Mouse (Mus musculus): ENCODE results near the gene Gabrr2. TPM values are rescaled to one million over a fixed set of nuclear protein-coding genes. Genes with fewer than 3 reads are reported as not detected.

Gene Gabrr2
- total RNA-seq (2023), result 1 to 10 TPM; 5.8 to 8.9 TPM

DNA sequence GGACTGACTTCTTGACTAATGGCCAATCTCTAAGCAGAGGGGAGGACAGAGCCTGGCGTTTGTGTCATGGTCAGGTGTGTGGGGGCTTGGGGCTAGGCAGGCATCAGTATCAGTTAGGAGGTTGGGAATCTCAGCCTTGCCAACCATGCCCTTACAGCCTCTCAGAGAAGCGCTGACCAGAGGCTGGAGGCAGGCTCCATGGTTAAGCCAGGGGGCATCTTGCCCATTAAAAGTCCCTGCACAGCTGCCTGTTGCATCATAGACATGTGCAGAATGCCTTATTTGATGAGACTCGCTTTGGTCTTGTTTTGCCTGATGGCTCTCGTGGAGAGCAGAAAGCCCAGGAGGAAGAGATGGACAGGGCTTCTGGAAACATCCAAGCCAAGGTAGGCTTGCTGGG lies at the start of gene Gabrr2:
Gene Gabrr2, plus strand, starts transcription at position 19 of the 400 bp plus-strand sequence.

DNA sequence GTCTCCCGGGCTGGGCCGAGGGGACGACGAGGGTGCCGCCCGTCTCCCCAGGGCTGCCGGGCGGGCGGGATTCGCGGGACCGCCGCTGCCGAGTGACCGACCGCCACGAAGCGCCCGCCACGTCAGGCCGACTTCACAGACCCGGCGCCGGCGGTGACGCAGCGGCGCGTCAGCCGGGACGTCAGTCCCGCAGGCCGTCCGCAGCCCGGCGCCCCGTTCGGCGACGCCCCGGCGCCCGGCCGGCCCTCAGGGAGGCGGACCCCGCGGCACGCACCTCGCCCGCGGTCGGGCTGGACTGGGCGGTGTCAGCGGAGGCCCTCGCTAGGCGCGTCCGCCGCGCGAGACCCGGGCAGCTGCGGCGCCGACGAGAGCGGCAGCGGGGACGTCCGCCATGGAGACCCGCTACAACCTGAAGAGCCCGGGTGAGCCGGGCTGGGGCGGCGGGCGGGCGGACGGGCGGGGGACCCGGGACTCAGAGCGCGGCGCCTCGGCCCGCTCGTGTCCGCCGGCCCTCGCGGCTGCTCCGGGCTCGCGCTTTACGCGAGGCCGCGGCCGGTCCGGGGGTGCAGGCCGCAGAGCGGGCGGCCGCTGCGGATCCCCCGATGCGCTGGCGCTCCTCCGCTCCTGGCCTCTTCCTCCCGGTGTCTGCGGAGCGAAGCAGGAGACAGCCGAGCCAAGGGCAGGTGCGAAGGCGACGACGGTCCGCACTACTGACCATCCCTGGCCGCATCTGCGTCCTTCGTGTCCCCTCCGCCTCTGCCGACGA lies 31.4 kb upstream of the Gabrr2 start, which contains the start of gene Ube2j1:
Gene Ube2j1, plus strand, starts transcription at position 222 of the 766 bp plus-strand sequence.

DNA sequence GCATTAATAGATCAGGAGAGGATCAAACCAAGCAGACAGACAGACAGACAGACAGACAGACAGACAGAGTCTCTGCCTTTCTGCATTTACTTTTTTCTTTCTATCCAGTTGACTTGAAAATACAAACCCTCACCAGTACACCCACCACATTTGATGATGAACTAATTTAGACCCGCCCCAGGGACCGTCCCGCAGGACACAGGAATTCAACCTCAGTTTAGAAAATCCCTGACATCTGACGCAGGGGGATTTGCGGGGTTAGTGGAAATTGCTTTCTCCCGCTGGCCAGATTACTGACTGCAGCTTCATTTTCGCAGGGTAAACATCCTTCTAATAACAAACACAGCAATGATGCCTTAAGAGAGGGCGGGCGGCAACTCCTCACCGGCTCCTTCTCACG lies 69.4 kb downstream of the Gabrr2 start, which contains the start of gene Gabrr1:
Gene Gabrr1, plus strand, starts transcription at position 301 of the 400 bp plus-strand sequence.

Other genes starting within 250 kb of the Gabrr2 start
- gene Ankrd6, start 112.2 kb upstream of the Gabrr2 start, total RNA-seq (2023), result 1 to 10 TPM; 3.7 to 4.5 TPM
- 1 to 10 TPM; 4.8 to 5.7 TPM for gene Rragd, start 80.0 kb upstream of the Gabrr2 start, total RNA-seq (2023)
- gene Ube2j1, start 31.6 kb upstream of the Gabrr2 start, total RNA-seq (2023), result 10 to 100 TPM; 88.8 to 92.3 TPM
- gene Gabrr1, start 69.5 kb downstream of the Gabrr2 start, total RNA-seq (2023), result not detected
- gene Pm20d2, start 126.7 kb downstream of the Gabrr2 start, total RNA-seq (2023), result not detected
- gene Srsf12, start 146.0 kb downstream of the Gabrr2 start, total RNA-seq (2023), result 1 to 10 TPM in 1 of 2 experiments, under 1 TPM in 1; 0.68 to 1.9 TPM
- 100 to 1,000 TPM; 869 to 942 TPM for gene Pnrc1, start 227.2 kb downstream of the Gabrr2 start, total RNA-seq (2023)
- 10 to 100 TPM; 71.1 to 73.6 TPM for gene Rngtt, start 247.3 kb downstream of the Gabrr2 start, total RNA-seq (2023)